Mouse (Mus musculus) cortical plate, adult 2 months (tissue): ENCODE results near the gene Cenph.

Experiments used
- CTCF ChIP-seq: fragments of 200-500 bp; IDR thresholded peaks from 2 replicates; pipeline ENCODE4 v1.5.1; 2011; ENCODE audit warnings: mild to moderate bottlenecking, control low read depth, low read length; ENCODE audit not compliant: insufficient read depth; ENCODE audit errors: extremely low read depth
- POLR2A ChIP-seq: fragments of 200-500 bp; IDR thresholded peaks from 2 replicates; pipeline ENCODE4 v1.6.1; 2011; ENCODE audit warnings: mild to moderate bottlenecking, low read length, control low read depth; ENCODE audit not compliant: insufficient read depth; ENCODE audit errors: extremely low read depth

- TF ChIP-seq CTCF (no peak), POLR2A (no peak)
Observed at GRCm38 (mm10) chr13:100751402-100751801, 24.3 kb downstream of the Cenph start.
